Mouse (Mus musculus): ENCODE results near the gene Ap2a2. TPM values are rescaled to one million over a fixed set of nuclear protein-coding genes. Genes with fewer than 3 reads are reported as not detected.

Ap2a2 gene
- polyA plus RNA-seq (2014; fragmentation: Nextera tagmentation; extraction: Ambion mirVana) = 67.1 and 77.4 TPM in 2 replicates

- peak within 1 kb of the TSS; percentile 96 for H3K9ac ChIP-seq (ENCODE audit: low read depth, low read length)
- WGBS = 0% methylated on average over 53 of the region's 72 CpGs
- ATAC-seq (ENCODE audit: low FRiP score) (peak; percentile 92), DNase-seq (ENCODE audit: low spot score) (peak; percentile 98)
- peak within 1 kb of the TSS; percentile 85 for H3K27ac ChIP-seq (ENCODE audit: low read depth, low read length)
- H3K4me2 ChIP-seq (replicated peaks; ENCODE audit: low read depth, low read length) = peak within 1 kb of the TSS; percentile 88
- 0 out of 2 replicates have a peak, but pooled peaks cover 2% of the 10 kb centered on the region for H3K4me1 ChIP-seq (replicated peaks; ENCODE audit: control insufficient read depth, insufficient read depth, low read length)
- H3K9me3 ChIP-seq (ENCODE audit: control insufficient read depth, low read length) = no peaks in the 10 kb centered on the region
- H3K27me3 ChIP-seq (ENCODE audit: control insufficient read depth, insufficient read depth, low read length) = no peaks in the 10 kb centered on the region
- no peaks in the 10 kb centered on the region for H3K36me3 ChIP-seq (ENCODE audit: control insufficient read depth, insufficient read depth, low read length)
- H3K4me3 ChIP-seq (ENCODE audit: low read depth, low read length) = peak within 1 kb of the TSS; percentile 98
Observed at GRCm38 (mm10) chr7:141561682-141562391, at the start of gene Ap2a2. TSS of gene Ap2a2 (plus strand) at chr7:141562173.

- Histone ChIP-seq H3K9ac (ENCODE audit: low read depth, low read length) (no peak overlapping the region), H3K4me1 (replicated peaks; ENCODE audit: control insufficient read depth, insufficient read depth, low read length) (no peaks in the 10 kb centered on the region), H3K27me3 (ENCODE audit: control insufficient read depth, insufficient read depth, low read length) (no peaks in the 10 kb centered on the region), H3K36me3 (ENCODE audit: control insufficient read depth, insufficient read depth, low read length) (no peaks in the 10 kb centered on the region), H3K4me2 (replicated peaks; ENCODE audit: low read depth, low read length) (no peak overlapping the region), H3K4me3 (ENCODE audit: low read depth, low read length) (no peak overlapping the region), H3K27ac (ENCODE audit: low read depth, low read length) (no peak overlapping the region), H3K9me3 (ENCODE audit: control insufficient read depth, low read length) (no peaks in the 10 kb centered on the region)
- DNase-seq (ENCODE audit: low spot score) = no peak
- 87% methylated on average over 4 of the region's 4 CpGs for WGBS
- ATAC-seq (ENCODE audit: low FRiP score) = no peak
Observed at GRCm38 (mm10) chr7:141517638-141518037, 44.3 kb upstream of the Ap2a2 start.

- H3K4me2 ChIP-seq (replicated peaks; ENCODE audit: low read depth, low read length) = no peak overlapping the region
Observed at GRCm38 (mm10) chr7:141518296-141518695, 43.7 kb upstream of the Ap2a2 start.

GRCm38 (mm10) chr7:141518926-141519325, 43.0 kb upstream of the Ap2a2 start:
- H3K9ac ChIP-seq (ENCODE audit: low read depth, low read length) = no peak overlapping the region
- H3K9me3 ChIP-seq (ENCODE audit: control insufficient read depth, low read length) = no peaks in the 10 kb centered on the region
- H3K27ac ChIP-seq (ENCODE audit: low read depth, low read length) = no peak overlapping the region
- no peak overlapping the region for H3K4me3 ChIP-seq (ENCODE audit: low read depth, low read length)
- H3K27me3 ChIP-seq (ENCODE audit: control insufficient read depth, insufficient read depth, low read length) = no peaks in the 10 kb centered on the region
- DNase-seq (ENCODE audit: low spot score) = no peak
- H3K4me1 ChIP-seq (replicated peaks; ENCODE audit: control insufficient read depth, insufficient read depth, low read length) = no peaks in the 10 kb centered on the region
- H3K4me2 ChIP-seq (replicated peaks; ENCODE audit: low read depth, low read length) = no peak overlapping the region
- H3K36me3 ChIP-seq (ENCODE audit: control insufficient read depth, insufficient read depth, low read length) = no peaks in the 10 kb centered on the region
- 83% methylated on average over 3 of the region's 3 CpGs for WGBS
- ATAC-seq (ENCODE audit: low FRiP score) = no peak

More at GRCm38 (mm10) chr7:141518296-141518695, 43.7 kb upstream of the Ap2a2 start:
- no peak for DNase-seq (ENCODE audit: low spot score)
- H3K27me3 ChIP-seq (ENCODE audit: control insufficient read depth, insufficient read depth, low read length) = no peaks in the 10 kb centered on the region
- H3K36me3 ChIP-seq (ENCODE audit: control insufficient read depth, insufficient read depth, low read length) = no peaks in the 10 kb centered on the region
- no peak overlapping the region for H3K9ac ChIP-seq (ENCODE audit: low read depth, low read length)
- H3K4me3 ChIP-seq (ENCODE audit: low read depth, low read length) = no peak overlapping the region
- H3K27ac ChIP-seq (ENCODE audit: low read depth, low read length) = no peak overlapping the region
- no peak for ATAC-seq (ENCODE audit: low FRiP score)
- H3K4me1 ChIP-seq (replicated peaks; ENCODE audit: control insufficient read depth, insufficient read depth, low read length) = no peaks in the 10 kb centered on the region
- no peaks in the 10 kb centered on the region for H3K9me3 ChIP-seq (ENCODE audit: control insufficient read depth, low read length)
- WGBS = 84% methylated on average over 5 of the region's 5 CpGs

GRCm38 (mm10) chr7:141519795-141520194, 42.2 kb upstream of the Ap2a2 start:
- no peaks in the 10 kb centered on the region for H3K27me3 ChIP-seq (ENCODE audit: control insufficient read depth, insufficient read depth, low read length)
- no peaks in the 10 kb centered on the region for H3K36me3 ChIP-seq (ENCODE audit: control insufficient read depth, insufficient read depth, low read length)
- H3K4me3 ChIP-seq (ENCODE audit: low read depth, low read length) = no peak overlapping the region
- H3K9ac ChIP-seq (ENCODE audit: low read depth, low read length) = no peak overlapping the region
- 57% methylated on average over 1 of the region's 1 CpGs for WGBS
- no peaks in the 10 kb centered on the region for H3K4me1 ChIP-seq (replicated peaks; ENCODE audit: control insufficient read depth, insufficient read depth, low read length)
- no peak overlapping the region for H3K27ac ChIP-seq (ENCODE audit: low read depth, low read length)
- H3K9me3 ChIP-seq (ENCODE audit: control insufficient read depth, low read length) = no peaks in the 10 kb centered on the region
- H3K4me2 ChIP-seq (replicated peaks; ENCODE audit: low read depth, low read length) = no peak overlapping the region
- no peak for ATAC-seq (ENCODE audit: low FRiP score)
- no peak for DNase-seq (ENCODE audit: low spot score)

- Histone ChIP-seq H3K27ac (ENCODE audit: low read depth, low read length) (no peak overlapping the region), H3K36me3 (ENCODE audit: control insufficient read depth, insufficient read depth, low read length) (no peaks in the 10 kb centered on the region), H3K4me1 (replicated peaks; ENCODE audit: control insufficient read depth, insufficient read depth, low read length) (no peaks in the 10 kb centered on the region), H3K4me2 (replicated peaks; ENCODE audit: low read depth, low read length) (no peak overlapping the region), H3K9me3 (ENCODE audit: control insufficient read depth, low read length) (no peaks in the 10 kb centered on the region), H3K4me3 (ENCODE audit: low read depth, low read length) (no peak overlapping the region), H3K9ac (ENCODE audit: low read depth, low read length) (no peak overlapping the region), H3K27me3 (ENCODE audit: control insufficient read depth, insufficient read depth, low read length) (no peaks in the 10 kb centered on the region; the same call in 1 of the 2 replicates)
- no peak for DNase-seq (ENCODE audit: low spot score)
- WGBS = 54% methylated on average over 4 of the region's 4 CpGs
- ATAC-seq (ENCODE audit: low FRiP score) = no peak
Observed at GRCm38 (mm10) chr7:141523007-141523406, 39.0 kb upstream of the Ap2a2 start.

GRCm38 (mm10) chr7:141524271-141524670, 37.7 kb upstream of the Ap2a2 start:
- no peak for ATAC-seq (ENCODE audit: low FRiP score)
- Histone ChIP-seq H3K4me1 (replicated peaks; ENCODE audit: control insufficient read depth, insufficient read depth, low read length) (no peaks in the 10 kb centered on the region), H3K4me3 (ENCODE audit: low read depth, low read length) (no peak overlapping the region), H3K9me3 (ENCODE audit: control insufficient read depth, low read length) (no peaks in the 10 kb centered on the region), H3K27me3 (ENCODE audit: control insufficient read depth, insufficient read depth, low read length) (no peaks in the 10 kb centered on the region; the same call in 1 of the 2 replicates), H3K9ac (ENCODE audit: low read depth, low read length) (no peak overlapping the region), H3K36me3 (ENCODE audit: control insufficient read depth, insufficient read depth, low read length) (no peaks in the 10 kb centered on the region), H3K27ac (ENCODE audit: low read depth, low read length) (no peak overlapping the region), H3K4me2 (replicated peaks; ENCODE audit: low read depth, low read length) (no peak overlapping the region)
- no peak for DNase-seq (ENCODE audit: low spot score)
- WGBS = 84% methylated on average over 4 of the region's 4 CpGs

- Histone ChIP-seq H3K9ac (ENCODE audit: low read depth, low read length) (no peak overlapping the region), H3K36me3 (ENCODE audit: control insufficient read depth, insufficient read depth, low read length) (no peaks in the 10 kb centered on the region), H3K4me1 (replicated peaks; ENCODE audit: control insufficient read depth, insufficient read depth, low read length) (no peaks in the 10 kb centered on the region), H3K4me3 (ENCODE audit: low read depth, low read length) (no peak overlapping the region), H3K27ac (ENCODE audit: low read depth, low read length) (no peak overlapping the region), H3K9me3 (ENCODE audit: control insufficient read depth, low read length) (no peaks in the 10 kb centered on the region), H3K27me3 (ENCODE audit: control insufficient read depth, insufficient read depth, low read length) (no peaks in the 10 kb centered on the region; the same call in 1 of the 2 replicates), H3K4me2 (replicated peaks; ENCODE audit: low read depth, low read length) (no peak overlapping the region)
- ATAC-seq (ENCODE audit: low FRiP score) = peak; percentile 69
- peak; percentile 80 for DNase-seq (ENCODE audit: low spot score)
- 61% methylated on average over 6 of the region's 6 CpGs for WGBS
Observed at GRCm38 (mm10) chr7:141524760-141525579, 37.0 kb upstream of the Ap2a2 start.

Data from hindbrain, embryonic 11.5 days (tissue).